Mouse (Mus musculus): ENCODE data around the gene Lrrc57. TPM values are rescaled to one million over a fixed set of nuclear protein-coding genes. Genes with fewer than 3 reads are reported as not detected.

Gene Lrrc57
- total and polyA plus RNA-seq, 3 experiments, result 11.1 to 17.5 TPM; not detected in 1

GRCm38 (mm10) chr2:120566886-120567797, 42.2 kb downstream of the Lrrc57 start, which contains the start of gene Snap23 (continued):
- TF ChIP-seq MEF2A (IDR thresholded peaks at IDR 0.05; ENCODE audit: extremely low read depth, insufficient replicate concordance, low read depth, low read length, poor library complexity, severe bottlenecking) (no peak), POLR2AphosphoS5 (IDR thresholded peaks at IDR 0.05; ENCODE audit: borderline replicate concordance, low read depth, low read length) (no peak), NRF1 (IDR thresholded peaks at IDR 0.05; ENCODE audit: insufficient read depth, low read depth, low read length, poor library complexity, severe bottlenecking) (peak; percentile 99)

- Histone ChIP-seq H3K79me2 (ENCODE audit: control insufficient read depth, insufficient read depth, low read length, poor library complexity) (peaks cover 57% of the 10 kb centered on the region), H3K9me3 (replicated peaks; ENCODE audit: insufficient read depth, low read length) (no peaks in the 10 kb centered on the region), H3K9ac (ENCODE audit: control insufficient read depth, low read depth, low read length, poor library complexity, severe bottlenecking) (peak overlapping the region; percentile 62), H3K36me3 (ENCODE audit: control insufficient read depth in 1 of 2, insufficient read depth in 2 of 2, low read length in 2 of 2) (peaks cover 2 to 49% of the 10 kb centered on the region in 2 experiments; a peak in 3 of 4 replicates), H3K4me3 (ENCODE audit: control insufficient read depth in 1 of 2, insufficient read depth in 1 of 2, low read depth in 2 of 2, low read length in 2 of 2) (peak overlapping the region in 1 of 2 experiments; percentile 81; a peak in 2 of 4 replicates), H3K27me3 (ENCODE audit: control insufficient read depth in 1 of 2, insufficient read depth in 2 of 2, low read length in 2 of 2) (no peaks in the 10 kb centered on the region), H3K27ac (ENCODE audit: control insufficient read depth, low read depth, low read length) (peak overlapping the region; percentile 99), H3K4me1 (ENCODE audit: control insufficient read depth in 1 of 2, insufficient read depth in 2 of 2, low read length in 2 of 2) (peaks cover 14 to 24% of the 10 kb centered on the region in 2 experiments)
- peak; percentile 92 for DNase-seq (ENCODE audit: low read depth, low spot score)
- TF ChIP-seq TCF12 (IDR thresholded peaks at IDR 0.05; ENCODE audit: low read depth, low read length), result peak; percentile 92
- TF ChIP-seq TBP (IDR thresholded peaks at IDR 0.05; ENCODE audit: low read depth, low read length), result peak; percentile 86
- TF ChIP-seq CHD2 (IDR thresholded peaks at IDR 0.05; ENCODE audit: low read length), result no peak
- TF ChIP-seq SIN3A (IDR thresholded peaks at IDR 0.05; ENCODE audit: low read length), result peak; percentile 94
- TF ChIP-seq MYB (IDR thresholded peaks at IDR 0.05; ENCODE audit: low read depth, low read length), result peak; percentile 92
- peak; percentile 70 for TF ChIP-seq ELF1 (IDR thresholded peaks at IDR 0.05; ENCODE audit: low read depth, low read length)
- no peak for TF ChIP-seq CTCF (IDR thresholded peaks at IDR 0.05 in 2 of 3, conservative IDR thresholded peaks at IDR 0.05 in 1 of 3; ENCODE audit: control insufficient read depth in 1 of 3, insufficient read depth in 1 of 3, low read depth in 2 of 3, low read length in 3 of 3, poor library complexity in 1 of 3, severe bottlenecking in 1 of 3)
- TF ChIP-seq MAZ (IDR thresholded peaks at IDR 0.05; ENCODE audit: low read depth, low read length), result 0 out of 2 replicates have a peak, but pooled peaks have one; percentile 36
- TF ChIP-seq GATA1 (IDR thresholded peaks at IDR 0.05; ENCODE audit: low read depth, low read length), result peak; percentile 97
- no peak for TF ChIP-seq USF1 (IDR thresholded peaks at IDR 0.05; ENCODE audit: low read depth, low read length)
- peak; percentile 67 for TF ChIP-seq HCFC1 (IDR thresholded peaks at IDR 0.05; ENCODE audit: low read depth, low read length)
- TF ChIP-seq TAL1 (IDR thresholded peaks at IDR 0.05; ENCODE audit: low read length), result peak; percentile 84
- TF ChIP-seq EP300 (IDR thresholded peaks at IDR 0.05; ENCODE audit: low read depth in 1 of 2, low read length in 2 of 2), result peak; percentile 98 to 99
- TF ChIP-seq BHLHE40 (IDR thresholded peaks at IDR 0.05; ENCODE audit: borderline replicate concordance, low read depth, low read length), result peak; percentile 37; the same call in 1 of the 2 replicates
- peak; percentile 74; the same call in 1 of the 2 replicates for TF ChIP-seq ZMIZ1 (IDR thresholded peaks at IDR 0.05; ENCODE audit: low read depth, low read length)
- TF ChIP-seq MEF2A (IDR thresholded peaks at IDR 0.05; ENCODE audit: extremely low read depth, insufficient replicate concordance, low read depth, low read length, poor library complexity, severe bottlenecking), result no peak
- peak; percentile 85 for TF ChIP-seq RCOR1 (IDR thresholded peaks at IDR 0.05; ENCODE audit: low read depth, low read length)
- TF ChIP-seq POLR2AphosphoS5 (IDR thresholded peaks at IDR 0.05; ENCODE audit: borderline replicate concordance, low read depth, low read length), result no peak
- TF ChIP-seq MAX (IDR thresholded peaks at IDR 0.05; ENCODE audit: low read length), result 0 out of 2 replicates have a peak, but pooled peaks have one; percentile 18
- peak; percentile 93 for TF ChIP-seq ETS1 (IDR thresholded peaks at IDR 0.05; ENCODE audit: low read depth, low read length)
- TF ChIP-seq MYC (IDR thresholded peaks at IDR 0.05; ENCODE audit: low read depth, low read length), result peak; percentile 83
- TF ChIP-seq ZNF384 (IDR thresholded peaks at IDR 0.05; ENCODE audit: low read depth, low read length), result no peak
- peak; percentile 49; the same call in 1 of the 2 replicates for TF ChIP-seq NELFE (IDR thresholded peaks at IDR 0.05; ENCODE audit: low read depth, low read length)
- TF ChIP-seq JUND (IDR thresholded peaks at IDR 0.05; ENCODE audit: low read depth, low read length), result no peak
- TF ChIP-seq CHD1 (IDR thresholded peaks at IDR 0.05; ENCODE audit: low read depth, low read length), result no peak
- TF ChIP-seq MAFK (IDR thresholded peaks at IDR 0.05; ENCODE audit: borderline replicate concordance, low read depth, low read length), result peak; percentile 43; the same call in 1 of the 2 replicates
Observed at GRCm38 (mm10) chr2:120565363-120565762, 44.0 kb downstream of the Lrrc57 start.

Measured in MEL (cell line).